Mouse (Mus musculus) hindbrain, embryonic 10.5 days (tissue): ENCODE results near the gene Bcar3. TPM values are rescaled to one million over a fixed set of nuclear protein-coding genes. Genes with fewer than 3 reads are reported as not detected.

ENCODE experiments used
- DNase-seq: peaks from one replicate; pipeline ENCODE4 v3.0.0-alpha.2; 2017; ENCODE audit warnings: low spot score
- H3K27ac ChIP-seq: fragments of 300-500 bp; sonication (generic); 2 replicates; pipeline ENCODE4 v1.5.1; 2016; ENCODE audit warnings: mild to moderate bottlenecking, moderate library complexity
- H3K27me3 ChIP-seq: fragments of 300-500 bp; sonication (generic); 2 replicates; pipeline ENCODE4 v1.6.1; 2016; ENCODE audit warnings: mild to moderate bottlenecking; ENCODE audit not compliant: poor library complexity, insufficient read depth, severe bottlenecking
- H3K36me3 ChIP-seq: fragments of 300-500 bp; sonication (generic); 2 replicates; pipeline ENCODE4 v1.6.1; 2016; ENCODE audit warnings: mild to moderate bottlenecking, moderate library complexity
- H3K4me1 ChIP-seq: fragments of 300-500 bp; sonication (generic); replicated peaks from 2 replicates; pipeline ENCODE4 v1.6.1; 2016; ENCODE audit warnings: mild to moderate bottlenecking
- H3K4me3 ChIP-seq: fragments of 300-500 bp; sonication (generic); 2 replicates; pipeline ENCODE4 v1.5.1; 2016; ENCODE audit warnings: mild to moderate bottlenecking, moderate library complexity
- H3K9me3 ChIP-seq: fragments of 300-500 bp; sonication (generic); 2 replicates; pipeline ENCODE4 v1.6.1; 2016; ENCODE audit warnings: mild to moderate bottlenecking, moderate library complexity
- WGBS: fragments of 180-500 bp; shearing (Covaris S2); methylation state at CpG from one replicate; pipeline ENCODE4 v1.1.7; 2016; 5-methylcytosine and 5-hydroxymethylcytosine counted together
- polyA plus RNA-seq: library from polyadenylated mRNA; unstranded; fragments of >200 nt; fragmentation: Nextera tagmentation; extraction: Ambion mirVana; gene quantifications from 2 replicates; pipeline ENCODE4 v1.2.1, GENCODE M21; 2016

The Bcar3 gene
- polyA plus RNA-seq, 1 experiment from 2014 or later, result 10.5 TPM

DNA sequence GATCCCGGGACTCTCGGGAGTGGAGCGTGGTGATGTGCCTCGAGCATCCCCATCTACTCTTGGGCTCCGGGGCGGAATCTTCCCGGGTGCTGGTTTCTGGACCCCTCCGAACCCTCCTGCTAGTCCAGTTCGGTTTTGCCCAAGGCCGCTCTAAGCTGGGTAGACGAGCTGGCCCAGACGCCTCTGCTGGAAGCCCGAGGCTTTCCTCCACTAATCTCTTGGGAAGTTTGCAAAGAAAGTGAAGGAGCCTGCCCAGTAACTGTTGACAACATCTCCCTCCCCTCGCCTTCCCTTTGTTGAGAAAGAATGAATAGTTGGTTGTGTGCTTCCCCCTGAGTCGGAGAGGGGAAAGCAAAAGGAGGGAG lies 126.5 kb downstream of the Bcar3 start:
- DNase-seq, result peak; percentile 69
- H3K4me3 ChIP-seq, result peak overlapping the region; percentile 63
- WGBS, result 0% methylated on average over 15 of the region's 15 CpGs
- H3K9me3 ChIP-seq, result no peaks in the 10 kb centered on the region
- H3K27me3 ChIP-seq, result peaks cover 36% of the 10 kb centered on the region
- H3K27ac ChIP-seq, result peak overlapping the region; percentile 92
- peaks cover 33% of the 10 kb centered on the region for H3K4me1 ChIP-seq
- H3K36me3 ChIP-seq, result 0 out of 2 replicates have a peak, but pooled peaks cover 2% of the 10 kb centered on the region

DNA sequence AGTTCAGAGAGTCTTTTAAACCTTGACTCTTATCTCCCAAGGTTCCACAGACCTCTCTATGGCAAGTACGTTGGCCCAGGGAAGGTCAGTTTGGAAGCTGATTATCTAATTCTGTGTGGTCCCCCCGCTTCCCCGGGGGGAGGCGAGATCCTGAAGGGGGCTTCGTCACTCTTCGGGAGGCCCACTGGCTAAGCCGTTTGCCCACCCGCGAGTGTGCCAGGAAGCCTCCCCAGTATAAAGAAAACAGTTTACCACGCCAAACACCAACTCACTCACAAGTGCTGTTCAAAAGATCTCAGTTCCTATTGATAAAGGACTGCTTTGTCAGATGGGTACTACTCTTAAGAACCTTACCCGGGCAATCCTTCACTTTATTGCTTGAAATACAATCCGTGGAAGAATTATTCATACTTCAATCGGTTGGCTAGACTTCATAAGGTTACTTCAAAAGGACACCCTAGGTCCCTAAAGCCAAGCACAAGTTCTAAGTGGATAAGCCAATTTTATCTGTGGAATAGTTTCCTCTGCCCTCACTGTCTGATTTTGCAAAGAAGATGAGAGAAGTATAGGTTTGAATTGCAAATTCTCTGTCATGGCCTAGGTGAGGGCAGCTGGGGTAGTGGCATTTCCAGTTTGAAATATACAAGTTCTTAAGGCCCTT lies 127.2 kb downstream of the Bcar3 start:
- peaks cover 40% of the 10 kb centered on the region for H3K4me1 ChIP-seq
- 7% methylated on average over 13 of the region's 13 CpGs for WGBS
- H3K27ac ChIP-seq, result peak overlapping the region; percentile 92
- H3K4me3 ChIP-seq, result peak overlapping the region; percentile 63
- no peak for DNase-seq
- 0 out of 2 replicates have a peak, but pooled peaks cover 2% of the 10 kb centered on the region for H3K36me3 ChIP-seq
- H3K27me3 ChIP-seq, result peaks cover 36% of the 10 kb centered on the region
- H3K9me3 ChIP-seq, result no peaks in the 10 kb centered on the region

DNA sequence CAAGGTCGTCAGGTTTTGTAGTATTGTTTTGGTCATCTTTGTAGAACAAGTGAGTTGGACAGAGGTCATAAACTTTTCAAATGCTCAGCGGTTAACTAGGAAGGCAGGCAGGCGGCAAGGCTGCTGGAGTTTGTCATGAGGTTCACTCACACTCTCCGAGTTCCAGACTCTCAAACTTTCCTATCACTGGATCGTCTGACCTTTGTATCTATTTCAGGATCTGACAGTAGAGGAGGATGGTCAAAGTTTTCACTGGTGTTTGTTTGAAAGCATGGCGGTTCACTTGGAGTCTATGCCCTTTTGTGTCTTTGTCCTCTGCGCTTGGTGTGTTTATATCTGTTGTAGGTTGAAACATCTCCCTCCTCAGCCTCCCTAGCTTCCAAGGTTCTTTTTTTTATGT lies 127.9 kb downstream of the Bcar3 start:
- H3K27ac ChIP-seq, result no peak overlapping the region
- no peak for DNase-seq
- peaks cover 8% of the 10 kb centered on the region for H3K36me3 ChIP-seq
- 53% methylated on average over 7 of the region's 7 CpGs for WGBS
- H3K9me3 ChIP-seq, result no peaks in the 10 kb centered on the region
- H3K4me3 ChIP-seq, result peak overlapping the region; percentile 63; the same call in 1 of the 2 replicates
- peaks cover 36% of the 10 kb centered on the region for H3K27me3 ChIP-seq
- H3K4me1 ChIP-seq, result peaks cover 40% of the 10 kb centered on the region

DNA sequence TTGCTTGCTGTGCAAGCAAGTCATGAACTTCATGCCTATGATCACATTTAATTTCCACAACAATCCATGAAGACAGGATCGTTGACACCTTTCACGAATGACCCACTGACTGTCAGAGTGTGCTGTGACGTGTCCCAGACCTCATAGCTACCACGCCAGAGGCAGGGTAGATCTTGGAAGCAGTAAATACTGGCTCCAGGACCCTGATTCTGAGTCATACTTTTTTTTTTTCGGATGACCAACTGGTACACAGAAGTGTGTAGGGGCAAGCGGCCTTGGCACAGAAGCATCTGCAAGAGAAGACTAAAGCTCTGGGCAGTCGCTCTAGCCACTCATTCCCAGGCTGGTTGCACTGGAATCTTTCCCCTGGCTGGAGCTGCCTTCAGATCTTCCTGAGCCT lies 128.3 kb downstream of the Bcar3 start:
- DNase-seq, result no peak
- Histone ChIP-seq H3K4me1 (peaks cover 40% of the 10 kb centered on the region), H3K9me3 (no peaks in the 10 kb centered on the region), H3K27ac (no peak overlapping the region), H3K4me3 (no peak overlapping the region), H3K27me3 (peaks cover 32% of the 10 kb centered on the region), H3K36me3 (peaks cover 11% of the 10 kb centered on the region)
- 81% methylated on average over 7 of the region's 7 CpGs for WGBS

DNA sequence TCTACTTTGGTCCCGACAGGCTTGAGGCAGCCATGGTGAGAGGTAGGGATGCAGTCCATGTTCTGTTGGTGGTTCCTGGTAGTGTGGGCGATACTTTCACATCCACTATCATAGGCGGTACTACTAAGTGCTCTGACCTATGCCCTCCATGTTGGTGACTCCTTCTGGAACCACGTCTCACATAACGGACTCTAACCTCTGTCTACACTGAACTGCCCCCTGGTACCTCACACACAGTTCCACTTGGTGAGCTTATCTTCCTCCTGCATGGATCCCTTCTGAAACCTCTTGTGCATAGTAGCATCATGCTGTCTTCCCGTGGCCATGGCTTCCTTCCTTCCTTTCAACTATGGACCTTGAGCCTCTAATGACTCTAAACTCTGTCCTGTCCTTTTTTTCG lies 129.7 kb downstream of the Bcar3 start:
- no peaks in the 10 kb centered on the region for H3K9me3 ChIP-seq
- H3K27me3 ChIP-seq, result peaks cover 19% of the 10 kb centered on the region
- 94% methylated on average over 7 of the region's 7 CpGs for WGBS
- peaks cover 19% of the 10 kb centered on the region for H3K36me3 ChIP-seq
- no peak overlapping the region for H3K4me3 ChIP-seq
- H3K27ac ChIP-seq, result no peak overlapping the region
- H3K4me1 ChIP-seq, result peaks cover 48% of the 10 kb centered on the region
- DNase-seq, result no peak

DNA sequence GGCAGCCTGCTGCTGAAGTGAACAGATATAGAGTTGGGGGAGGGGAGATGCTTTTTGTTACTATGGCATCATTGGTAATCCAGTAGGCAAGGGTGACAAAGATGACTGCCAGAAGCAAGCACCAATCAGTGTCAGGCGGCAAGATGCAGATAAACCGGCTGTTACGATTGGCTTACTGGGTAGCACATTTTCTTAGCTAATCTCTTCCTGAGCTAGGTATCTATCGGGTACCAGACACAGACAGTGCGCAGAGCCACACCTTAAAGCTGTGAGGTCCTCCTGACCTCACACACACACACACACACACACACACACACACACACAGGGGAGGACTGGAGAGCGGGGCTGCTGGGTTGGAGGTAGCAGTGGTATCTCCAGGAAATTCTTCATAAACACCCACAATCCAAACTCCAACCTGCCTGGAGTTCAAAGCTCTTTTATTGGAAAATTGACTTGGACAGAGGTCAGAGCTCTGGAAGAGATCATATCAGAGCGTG lies 134.4 kb downstream of the Bcar3 start:
- DNase-seq, result no peak
- H3K4me3 ChIP-seq, result no peak overlapping the region
- WGBS, result 92% methylated on average over 7 of the region's 7 CpGs
- H3K36me3 ChIP-seq, result peaks cover 22% of the 10 kb centered on the region
- no peak overlapping the region for H3K27ac ChIP-seq
- no peaks in the 10 kb centered on the region for H3K9me3 ChIP-seq
- H3K27me3 ChIP-seq, result no peaks in the 10 kb centered on the region
- peaks cover 41% of the 10 kb centered on the region for H3K4me1 ChIP-seq

DNA sequence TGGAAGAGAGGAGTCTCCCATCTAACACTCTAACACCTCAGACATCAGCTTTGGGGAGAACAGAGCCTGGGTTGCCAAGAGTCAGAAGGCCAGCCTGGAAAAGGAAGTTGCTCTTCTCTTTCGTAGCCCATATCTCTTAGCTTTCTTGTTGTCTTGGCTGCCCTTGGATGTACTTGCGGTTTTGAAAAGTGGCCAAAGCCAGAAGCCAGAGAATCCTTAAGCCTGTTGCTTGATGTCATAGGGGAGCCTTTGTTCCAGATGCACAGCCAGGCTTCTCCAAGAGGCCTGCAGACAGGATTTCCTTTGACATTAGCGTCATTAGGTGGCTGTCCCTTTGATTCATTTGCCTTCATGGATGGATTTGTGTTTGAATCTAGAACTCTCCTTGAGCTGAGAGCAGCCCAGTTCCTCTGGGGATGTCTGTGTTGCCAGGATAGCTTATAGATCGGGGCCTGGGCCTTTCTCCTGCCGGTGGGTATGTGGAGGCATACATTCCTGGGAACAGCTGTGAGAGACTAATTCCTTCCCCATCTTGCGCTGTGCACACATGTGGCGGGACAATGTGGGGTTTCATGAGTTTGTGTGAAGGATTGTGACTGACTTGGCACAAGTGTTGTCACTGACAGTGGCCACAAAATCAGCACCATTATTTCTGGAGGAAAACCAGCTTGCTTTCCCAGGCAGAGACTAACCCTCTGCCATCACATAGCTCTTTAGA lies 137.0 kb downstream of the Bcar3 start:
- Histone ChIP-seq H3K9me3 (no peaks in the 10 kb centered on the region), H3K36me3 (peaks cover 20% of the 10 kb centered on the region), H3K27me3 (no peaks in the 10 kb centered on the region), H3K4me3 (no peak overlapping the region), H3K27ac (no peak overlapping the region), H3K4me1 (peaks cover 56% of the 10 kb centered on the region)
- 86% methylated on average over 7 of the region's 7 CpGs for WGBS
- no peak for DNase-seq

DNA sequence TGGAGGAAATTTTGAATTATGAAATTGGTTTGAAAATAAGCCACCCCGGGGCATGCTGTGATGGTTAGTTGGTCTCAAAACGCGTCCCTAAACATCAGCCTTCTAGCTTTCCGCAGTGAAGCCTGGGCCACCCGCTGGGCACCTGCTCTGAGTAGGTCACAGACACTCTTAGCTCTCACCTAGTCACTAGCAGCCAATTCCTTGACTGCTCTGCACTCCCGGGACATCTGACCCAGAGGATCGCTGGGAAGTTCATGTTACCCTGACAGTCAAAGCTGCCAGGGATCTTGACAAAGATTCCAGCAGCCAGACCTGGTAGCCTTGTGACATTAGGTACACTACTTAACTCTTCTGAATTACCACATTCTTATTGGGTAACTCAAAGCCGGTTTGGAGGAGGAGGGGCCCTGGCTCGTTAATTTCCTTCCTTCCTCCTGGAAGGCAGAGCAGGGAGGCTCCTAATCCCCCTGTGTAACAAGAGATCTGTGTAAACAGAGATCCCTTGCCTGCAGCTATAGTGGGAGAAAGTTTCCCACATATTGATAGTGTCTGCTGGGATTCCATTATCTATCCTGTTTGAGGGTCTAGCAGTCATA lies 139.0 kb downstream of the Bcar3 start:
- Histone ChIP-seq H3K4me1 (peaks cover 71% of the 10 kb centered on the region), H3K27me3 (no peaks in the 10 kb centered on the region), H3K4me3 (no peak overlapping the region), H3K9me3 (no peaks in the 10 kb centered on the region), H3K36me3 (peaks cover 9% of the 10 kb centered on the region; the same call in 1 of the 2 replicates), H3K27ac (no peak overlapping the region)
- WGBS, result 21% methylated on average over 9 of the region's 9 CpGs
- no peak for DNase-seq

- Histone ChIP-seq H3K4me3 (no peak overlapping the region), H3K9me3 (no peaks in the 10 kb centered on the region), H3K36me3 (0 out of 2 replicates have a peak, but pooled peaks cover 3% of the 10 kb centered on the region), H3K4me1 (peaks cover 69% of the 10 kb centered on the region), H3K27me3 (no peaks in the 10 kb centered on the region), H3K27ac (no peak overlapping the region)
- WGBS, result 90% methylated on average over 5 of the region's 5 CpGs
- no peak for DNase-seq
Measured at GRCm38 (mm10) chr3:122433975-122434626, 140.2 kb downstream of the Bcar3 start.

GRCm38 (mm10) chr3:122434983-122435935 lies 141.3 kb downstream of the Bcar3 start:
- Histone ChIP-seq H3K4me3 (no peak overlapping the region), H3K27me3 (no peaks in the 10 kb centered on the region), H3K9me3 (no peaks in the 10 kb centered on the region), H3K4me1 (peaks cover 69% of the 10 kb centered on the region), H3K27ac (no peak overlapping the region), H3K36me3 (peaks cover 3% of the 10 kb centered on the region; the same call in 1 of the 2 replicates)
- 70% methylated on average over 8 of the region's 8 CpGs for WGBS
- DNase-seq, result no peak

- H3K9me3 ChIP-seq, result no peaks in the 10 kb centered on the region
- DNase-seq, result no peak
- H3K4me3 ChIP-seq, result no peak overlapping the region
- H3K4me1 ChIP-seq, result peaks cover 43% of the 10 kb centered on the region
- no peak overlapping the region for H3K27ac ChIP-seq
- H3K27me3 ChIP-seq, result no peaks in the 10 kb centered on the region
- 75% methylated on average over 7 of the region's 7 CpGs for WGBS
- H3K36me3 ChIP-seq, result peaks cover 3% of the 10 kb centered on the region; the same call in 1 of the 2 replicates
Measured at GRCm38 (mm10) chr3:122438143-122438825, 144.3 kb downstream of the Bcar3 start.
